Mouse (Mus musculus): Measurements from ENCODE around the gene Nup85. TPM values are rescaled to one million over a fixed set of nuclear protein-coding genes. Genes with fewer than 3 reads are reported as not detected.

Gene Nup85
- polyA plus RNA-seq, 1 experiment from 2014 or later, result 192 TPM

DNA sequence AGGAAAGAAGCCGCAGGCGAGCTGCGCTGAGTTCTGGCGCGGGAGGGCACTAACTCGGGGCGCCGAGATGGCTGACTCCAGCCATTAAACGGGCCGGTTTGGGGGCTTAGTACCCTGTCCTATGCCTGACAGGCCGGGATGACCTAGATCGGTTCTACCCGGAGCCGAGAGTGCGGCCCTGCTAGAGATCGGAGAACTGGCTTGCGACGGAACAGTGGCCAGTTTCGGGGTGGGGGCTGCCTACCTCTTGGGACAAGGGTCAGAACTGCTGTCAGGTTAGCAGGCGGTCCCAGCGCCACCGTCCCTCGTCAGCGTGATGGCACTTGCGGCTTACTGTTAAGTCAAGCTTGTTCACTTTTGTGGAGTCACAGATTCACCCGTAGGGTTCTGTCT is 40.1 kb downstream of the Nup85 start:
- H3K27ac ChIP-seq, result peak overlapping the region; percentile 92
- under 1% methylated on average over 26 of the region's 26 CpGs for whole genome bisulfite sequencing
- peaks cover 23% of the 10 kb centered on the region for H3K4me1 ChIP-seq
- peak overlapping the region; percentile 96 for H3K4me3 ChIP-seq
- peaks cover 44% of the 10 kb centered on the region for H3K36me3 ChIP-seq
- peak overlapping the region; percentile 87 for H3K4me2 ChIP-seq (replicated peaks)
- H3K9ac ChIP-seq, result peak overlapping the region; percentile 93
- ATAC-seq (ENCODE audit: insufficient number of reproducible peaks, insufficient read depth, low FRiP score, low TSS enrichment), result peak; percentile 7; the same call in 1 of the 2 replicates
- H3K9me3 ChIP-seq, result no peaks in the 10 kb centered on the region
- H3K27me3 ChIP-seq, result no peaks in the 10 kb centered on the region

DNA sequence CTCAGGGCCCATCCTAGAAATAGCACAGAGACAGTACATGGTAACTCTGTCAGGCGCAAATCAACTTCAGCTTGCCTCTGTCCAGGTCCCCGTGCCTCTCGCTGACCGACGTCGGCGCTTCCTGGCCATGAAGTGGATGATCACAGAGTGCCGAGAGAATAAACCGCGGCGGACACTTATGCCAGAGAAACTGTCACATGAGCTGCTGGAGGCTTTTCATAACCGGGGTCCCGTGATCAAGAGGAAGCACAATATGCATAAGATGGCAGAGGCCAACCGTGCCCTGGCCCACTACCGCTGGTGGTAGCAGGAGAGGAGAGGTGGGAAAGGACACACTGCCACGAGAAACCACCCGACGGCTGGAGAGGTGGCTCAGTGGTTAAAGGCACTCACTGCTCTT is 42.5 kb downstream of the Nup85 start:
- ATAC-seq (ENCODE audit: insufficient number of reproducible peaks, insufficient read depth, low FRiP score, low TSS enrichment), result no peak
- Histone ChIP-seq H3K4me1 (peaks cover 25% of the 10 kb centered on the region), H3K4me3 (no peak overlapping the region), H3K27ac (no peak overlapping the region), H3K27me3 (no peaks in the 10 kb centered on the region), H3K9me3 (no peaks in the 10 kb centered on the region), H3K4me2 (replicated peaks) (no peak overlapping the region), H3K9ac (no peak overlapping the region), H3K36me3 (peaks cover 40% of the 10 kb centered on the region)
- WGBS, result 92% methylated on average over 18 of the region's 18 CpGs

DNA sequence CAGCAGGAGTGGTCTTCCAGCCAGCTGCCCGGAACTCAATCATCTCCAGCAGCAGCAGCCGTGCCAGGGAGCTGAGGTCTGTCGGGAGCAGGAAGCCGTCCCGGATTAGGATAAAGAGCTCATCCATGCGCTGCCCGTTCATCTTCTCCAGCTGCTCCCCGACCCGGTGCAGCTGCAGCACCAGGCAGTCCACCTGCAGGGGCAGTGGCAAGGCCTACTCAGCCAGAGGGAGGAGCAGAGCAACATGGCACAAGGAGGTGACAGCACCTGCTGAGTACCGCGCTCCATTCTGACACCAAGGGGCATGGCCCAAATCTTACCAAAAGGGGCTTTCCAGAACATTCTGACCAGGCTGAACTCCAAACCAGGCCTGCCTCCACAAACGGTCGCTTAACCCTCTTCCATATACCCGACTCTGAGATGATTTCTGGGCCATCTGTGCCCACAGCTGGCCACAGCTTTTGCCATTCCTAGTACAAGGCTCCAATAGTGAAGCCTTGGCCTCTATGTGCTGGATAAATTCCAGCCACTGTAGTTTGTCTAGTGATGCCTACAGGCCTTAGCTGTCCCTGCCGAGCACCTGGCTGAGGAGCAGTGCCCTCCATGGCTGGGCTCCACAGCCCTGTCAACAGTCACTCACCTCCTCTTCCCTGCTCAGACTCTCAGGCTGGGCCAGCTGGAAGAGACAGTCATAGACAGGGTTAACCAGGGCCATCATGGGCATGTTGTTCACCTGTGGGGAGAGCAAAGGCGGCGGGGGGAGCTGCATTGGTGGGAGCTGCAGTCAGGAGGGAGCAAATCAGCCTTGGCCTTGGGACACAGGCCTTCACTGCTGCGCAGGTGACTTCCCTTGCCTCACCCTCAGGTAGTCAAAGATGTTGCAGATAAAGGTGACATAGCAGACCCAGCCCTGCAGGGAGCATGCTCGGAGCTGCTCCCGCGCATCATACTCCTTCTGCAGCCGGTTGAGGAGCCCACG is 44.5 kb downstream of the Nup85 start:
- 82% methylated on average over 23 of the region's 23 CpGs for WGBS
- ATAC-seq (ENCODE audit: insufficient number of reproducible peaks, insufficient read depth, low FRiP score, low TSS enrichment), result no peak
- H3K9me3 ChIP-seq, result no peaks in the 10 kb centered on the region
- H3K27ac ChIP-seq, result no peak overlapping the region
- peaks cover 20% of the 10 kb centered on the region for H3K4me1 ChIP-seq
- H3K4me2 ChIP-seq (replicated peaks), result no peak overlapping the region
- H3K4me3 ChIP-seq, result no peak overlapping the region
- no peak overlapping the region for H3K9ac ChIP-seq
- H3K36me3 ChIP-seq, result peaks cover 40% of the 10 kb centered on the region
- H3K27me3 ChIP-seq, result no peaks in the 10 kb centered on the region

DNA sequence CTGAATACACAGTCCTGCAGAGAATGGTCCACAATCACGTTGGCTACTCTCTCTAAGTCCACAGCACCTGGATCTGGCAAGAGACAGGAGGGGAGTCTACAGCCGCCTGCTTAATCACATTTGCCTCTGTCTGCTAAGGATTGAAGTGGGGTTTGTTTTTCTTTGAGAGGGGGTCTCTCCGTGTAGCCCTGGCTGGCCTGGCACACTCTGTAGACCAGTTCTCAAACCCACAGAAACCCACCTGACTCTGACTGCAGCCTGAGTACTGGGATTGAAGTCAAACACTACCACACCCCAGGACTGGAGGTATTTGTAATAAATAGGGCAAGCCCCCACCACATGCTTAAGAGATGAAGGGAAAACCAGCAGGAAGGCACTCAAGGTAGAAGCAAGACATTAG is 45.3 kb downstream of the Nup85 start:
- no peaks in the 10 kb centered on the region for H3K9me3 ChIP-seq
- peaks cover 42% of the 10 kb centered on the region for H3K36me3 ChIP-seq
- no peak overlapping the region for H3K27ac ChIP-seq
- no peaks in the 10 kb centered on the region for H3K27me3 ChIP-seq
- ATAC-seq (ENCODE audit: insufficient number of reproducible peaks, insufficient read depth, low FRiP score, low TSS enrichment), result no peak
- 66% methylated on average over 3 of the region's 3 CpGs for WGBS
- H3K4me1 ChIP-seq, result peaks cover 19% of the 10 kb centered on the region
- H3K9ac ChIP-seq, result no peak overlapping the region
- no peak overlapping the region for H3K4me3 ChIP-seq
- H3K4me2 ChIP-seq (replicated peaks), result no peak overlapping the region

DNA sequence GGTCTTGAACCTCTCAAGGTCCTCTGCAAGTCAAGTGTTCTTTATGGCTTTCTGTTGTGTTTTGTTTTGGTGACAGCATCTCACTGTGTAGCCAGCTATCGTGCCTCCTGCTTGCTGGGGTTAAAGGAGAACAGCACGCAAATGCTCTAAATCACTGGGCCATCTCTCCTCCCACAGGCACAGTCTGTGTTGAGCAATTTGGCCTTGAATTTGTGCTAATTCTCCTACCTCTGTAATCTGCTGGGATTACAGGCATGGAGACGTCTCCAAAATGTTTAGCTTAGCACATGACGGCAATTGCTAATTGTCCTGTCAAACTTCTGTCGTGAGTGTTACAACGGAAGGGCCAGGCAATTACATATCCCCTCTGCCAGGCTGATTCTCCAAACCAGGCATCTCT is 46.9 kb downstream of the Nup85 start:
- Histone ChIP-seq H3K4me2 (replicated peaks) (no peak overlapping the region), H3K36me3 (peaks cover 51% of the 10 kb centered on the region), H3K27ac (no peak overlapping the region), H3K4me1 (peaks cover 11% of the 10 kb centered on the region), H3K9ac (no peak overlapping the region), H3K9me3 (no peaks in the 10 kb centered on the region), H3K27me3 (no peaks in the 10 kb centered on the region), H3K4me3 (no peak overlapping the region)
- no peak for ATAC-seq (ENCODE audit: insufficient number of reproducible peaks, insufficient read depth, low FRiP score, low TSS enrichment)
- 61% methylated on average over 6 of the region's 6 CpGs for WGBS

DNA sequence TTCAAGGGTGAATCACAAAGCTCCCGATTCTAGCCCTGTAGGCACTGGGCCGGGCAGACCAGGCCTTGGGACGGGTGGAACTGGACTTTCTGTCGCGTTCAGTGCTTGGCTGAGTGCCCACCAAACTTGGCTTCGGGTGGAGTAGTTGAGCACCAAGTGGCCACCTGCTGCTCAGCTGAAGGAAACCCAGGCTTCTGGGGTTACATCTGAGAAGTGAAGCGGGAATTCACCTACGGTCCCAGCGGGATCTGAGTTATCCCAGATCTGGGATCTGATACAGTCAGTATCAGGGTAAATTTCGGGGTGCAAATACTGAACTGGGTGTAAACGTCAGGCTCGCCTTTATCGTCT is 47.8 kb downstream of the Nup85 start:
- H3K9ac ChIP-seq, result peak overlapping the region; percentile 66
- H3K4me3 ChIP-seq, result peak overlapping the region; percentile 65
- peak overlapping the region; percentile 82 for H3K4me2 ChIP-seq (replicated peaks)
- ATAC-seq (ENCODE audit: insufficient number of reproducible peaks, insufficient read depth, low FRiP score, low TSS enrichment), result peak; percentile 2; the same call in 1 of the 2 replicates
- H3K36me3 ChIP-seq, result peaks cover 42% of the 10 kb centered on the region
- no peaks in the 10 kb centered on the region for H3K9me3 ChIP-seq
- 1% methylated on average over 13 of the region's 13 CpGs for WGBS
- peaks cover 11% of the 10 kb centered on the region for H3K4me1 ChIP-seq
- H3K27me3 ChIP-seq, result no peaks in the 10 kb centered on the region
- H3K27ac ChIP-seq, result peak overlapping the region; percentile 54

DNA sequence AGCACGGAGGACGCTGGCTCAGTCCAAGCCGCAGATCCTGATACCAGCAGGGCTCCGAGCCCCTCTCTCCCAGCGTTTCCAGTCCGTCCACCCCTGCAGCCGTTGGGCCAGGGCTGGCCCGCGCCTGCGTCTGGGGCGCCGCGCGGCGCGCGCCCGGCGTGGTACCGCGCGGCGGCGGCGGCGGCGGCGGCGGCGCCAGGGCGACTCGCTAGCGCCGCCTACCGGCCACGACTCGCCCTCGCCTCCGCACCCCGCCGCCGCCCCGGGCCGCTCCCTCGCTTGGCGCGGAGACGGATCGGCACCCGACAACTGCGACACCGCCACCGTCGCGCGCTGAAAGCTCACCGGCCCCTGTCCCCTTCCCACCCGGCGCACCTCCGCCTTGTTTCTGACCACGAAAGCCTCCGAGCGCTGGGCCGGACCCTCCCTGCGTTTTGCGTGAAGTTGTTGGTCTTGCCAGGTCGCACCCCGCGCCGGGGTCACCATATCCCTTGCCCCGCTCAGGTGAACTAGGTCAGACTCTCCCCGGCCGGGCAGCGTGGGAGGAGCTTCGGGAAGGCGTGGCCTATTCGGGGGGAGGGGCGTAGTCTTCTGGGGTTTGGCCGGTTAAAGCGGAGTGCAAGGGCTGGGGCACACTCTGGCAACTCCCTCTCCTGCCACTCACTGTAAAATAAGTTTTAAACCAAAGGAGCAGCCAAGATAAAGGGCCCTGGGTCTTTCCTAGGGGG is 48.3 kb downstream of the Nup85 start, which contains the start of gene Mif4gd:
TSS of gene Mif4gd (minus strand) at position 560 of the 728 bp plus-strand sequence.
- H3K9ac ChIP-seq, result peak within 1 kb of the TSS; percentile 66
- WGBS, result under 1% methylated on average over 75 of the region's 80 CpGs
- H3K27me3 ChIP-seq, result no peaks in the 10 kb centered on the region
- H3K4me3 ChIP-seq, result peak within 1 kb of the TSS; percentile 65
- H3K4me1 ChIP-seq, result peaks cover 11% of the 10 kb centered on the region
- H3K4me2 ChIP-seq (replicated peaks), result peak within 1 kb of the TSS; percentile 82
- ATAC-seq (ENCODE audit: insufficient number of reproducible peaks, insufficient read depth, low FRiP score, low TSS enrichment), result peak; percentile 71
- H3K27ac ChIP-seq, result peak within 1 kb of the TSS; percentile 86
- peaks cover 37% of the 10 kb centered on the region for H3K36me3 ChIP-seq
- H3K9me3 ChIP-seq, result no peaks in the 10 kb centered on the region

DNA sequence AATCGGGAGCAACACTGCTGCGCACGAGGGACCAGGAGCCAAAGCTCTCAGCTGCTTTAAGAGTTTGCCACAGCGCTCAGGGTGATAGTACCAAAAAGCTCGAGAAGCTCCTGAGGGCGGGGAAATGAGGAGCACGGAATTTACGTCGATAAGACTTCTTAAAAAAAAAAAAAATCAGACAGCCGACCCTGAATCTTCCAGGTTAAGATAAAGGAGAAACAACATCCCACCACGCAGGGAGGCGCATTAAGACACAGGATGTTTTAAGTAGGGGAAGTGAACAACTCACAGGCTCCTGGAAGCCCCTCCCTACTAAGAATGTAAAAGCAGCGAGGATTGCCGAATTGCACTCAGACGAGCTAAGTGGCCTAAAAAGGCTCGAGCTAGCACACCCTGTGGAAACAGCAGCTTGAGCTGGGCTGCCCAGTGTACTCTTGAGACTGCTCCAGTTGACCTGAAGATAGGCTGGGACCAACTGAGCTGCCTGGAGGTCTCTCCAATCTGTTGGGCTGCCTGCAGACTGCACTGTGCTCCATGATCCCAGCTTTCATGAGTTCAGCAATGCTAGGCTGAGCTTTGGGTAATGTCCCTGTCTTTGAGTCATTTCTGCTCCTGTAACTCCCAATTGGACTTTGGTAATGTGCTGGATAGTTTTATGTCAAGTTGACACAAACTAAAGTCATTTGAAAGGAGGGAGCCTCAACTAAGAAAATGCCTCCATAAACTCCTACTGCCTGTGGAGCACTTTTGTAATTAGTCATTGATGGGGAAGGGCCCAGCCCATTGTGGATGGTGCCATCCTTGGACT is 49.1 kb downstream of the Nup85 start:
- Histone ChIP-seq H3K4me2 (replicated peaks) (peak overlapping the region; percentile 82), H3K4me1 (peaks cover 11% of the 10 kb centered on the region), H3K36me3 (peaks cover 29% of the 10 kb centered on the region), H3K4me3 (peak overlapping the region; percentile 65), H3K27me3 (no peaks in the 10 kb centered on the region), H3K9me3 (no peaks in the 10 kb centered on the region), H3K27ac (peak overlapping the region; percentile 86), H3K9ac (peak overlapping the region; percentile 66)
- ATAC-seq (ENCODE audit: insufficient number of reproducible peaks, insufficient read depth, low FRiP score, low TSS enrichment), result no peak
- under 1% methylated on average over 16 of the region's 16 CpGs for WGBS

DNA sequence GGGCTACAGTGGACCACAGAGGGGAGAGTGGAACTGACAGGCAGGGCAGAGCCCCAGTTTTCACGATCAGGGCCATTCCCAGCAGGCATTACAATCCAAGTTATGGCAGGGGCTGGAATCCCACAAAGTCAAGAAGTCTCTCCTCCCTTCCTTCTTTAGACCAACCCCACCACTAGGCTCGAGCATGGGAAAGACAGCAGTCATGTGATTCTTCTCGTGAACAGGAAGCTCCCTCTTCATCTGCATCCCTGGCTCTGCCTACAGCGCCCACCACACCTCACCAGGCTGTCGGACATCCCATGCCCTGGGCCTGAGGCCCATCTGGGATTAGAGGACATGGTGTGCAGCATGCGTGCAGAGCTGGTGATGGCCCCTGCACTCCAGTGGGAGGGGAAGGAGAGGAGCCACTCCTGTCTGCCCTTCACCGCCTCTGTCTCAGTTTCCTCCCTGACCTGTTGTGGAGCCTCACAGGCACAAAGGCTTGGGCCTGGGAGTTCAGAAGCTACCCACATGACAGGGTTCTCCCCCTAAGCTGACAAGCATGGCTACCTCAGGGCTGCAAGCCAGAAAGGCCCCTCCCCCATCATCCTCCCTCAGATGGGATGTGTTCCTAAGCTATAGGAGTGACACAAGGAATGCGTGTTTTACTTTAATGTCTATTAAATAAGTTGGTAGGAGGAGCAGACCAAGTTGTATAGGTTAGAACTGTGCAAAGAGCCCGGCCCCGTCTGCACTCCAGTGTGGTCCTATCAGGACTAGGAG is 50.3 kb downstream of the Nup85 start:
- H3K4me2 ChIP-seq (replicated peaks), result no peak overlapping the region
- WGBS, result 86% methylated on average over 10 of the region's 10 CpGs
- ATAC-seq (ENCODE audit: insufficient number of reproducible peaks, insufficient read depth, low FRiP score, low TSS enrichment), result no peak
- no peak overlapping the region for H3K9ac ChIP-seq
- peaks cover 11% of the 10 kb centered on the region for H3K4me1 ChIP-seq
- H3K4me3 ChIP-seq, result no peak overlapping the region
- no peak overlapping the region for H3K27ac ChIP-seq
- peaks cover 17% of the 10 kb centered on the region for H3K36me3 ChIP-seq
- no peaks in the 10 kb centered on the region for H3K27me3 ChIP-seq
- H3K9me3 ChIP-seq, result no peaks in the 10 kb centered on the region

DNA sequence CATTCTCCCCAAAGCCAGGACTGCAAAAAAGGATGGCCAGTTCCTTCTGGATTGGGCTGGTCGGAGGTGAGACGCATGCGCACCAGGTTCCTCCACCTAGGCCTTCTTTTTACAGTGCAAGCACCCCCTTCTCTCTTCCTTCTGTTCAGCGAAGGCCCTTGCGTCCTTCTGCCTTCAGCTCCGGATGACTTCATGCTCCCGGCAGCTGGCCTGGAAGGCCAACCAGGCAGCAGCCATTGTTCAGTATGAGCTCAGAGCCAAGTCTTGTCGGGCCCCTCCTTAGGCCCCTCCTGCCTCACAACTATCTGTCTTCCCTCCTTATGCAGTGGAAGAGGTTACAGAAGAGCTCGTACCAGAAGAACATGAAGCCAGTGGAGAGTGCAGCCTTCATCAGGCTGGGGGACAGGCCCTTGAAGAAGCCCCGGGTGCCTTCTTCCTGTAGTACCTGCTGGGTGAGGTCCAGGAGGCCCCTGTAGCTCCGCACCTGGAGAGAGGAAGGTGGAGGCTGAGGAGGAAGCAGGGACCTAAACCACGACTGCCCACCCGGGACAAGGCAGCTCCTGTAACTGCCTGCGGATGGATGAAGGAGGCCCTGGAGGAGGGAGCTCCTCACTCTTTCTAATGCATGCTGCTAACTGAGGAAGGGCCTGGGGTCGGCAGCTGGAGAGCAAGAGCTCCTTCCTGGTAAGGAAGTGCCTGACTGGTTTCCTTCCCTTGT is 51.0 kb downstream of the Nup85 start:
- no peak for ATAC-seq (ENCODE audit: insufficient number of reproducible peaks, insufficient read depth, low FRiP score, low TSS enrichment)
- Histone ChIP-seq H3K4me1 (peaks cover 11% of the 10 kb centered on the region), H3K27ac (no peak overlapping the region), H3K4me2 (replicated peaks) (no peak overlapping the region), H3K27me3 (no peaks in the 10 kb centered on the region), H3K9ac (no peak overlapping the region), H3K9me3 (no peaks in the 10 kb centered on the region), H3K4me3 (no peak overlapping the region), H3K36me3 (peaks cover 24% of the 10 kb centered on the region)
- 84% methylated on average over 15 of the region's 15 CpGs for WGBS

Data from embryonic facial prominence, embryonic 12.5 days (tissue).